Mouse (Mus musculus): ENCODE measurements around the gene Gm10553.
"Not testable (repeated sequence)": the region's sequence is repeated elsewhere in the genome, so short reads cannot be mapped to it uniquely, and the experiment has no call there.

- TF ChIP-seq CTCF (IDR thresholded peaks at IDR 0.05; ENCODE audit: extremely low read depth, insufficient read length, insufficient replicate concordance, low read depth, low read length); POLR2A (IDR thresholded peaks at IDR 0.05; ENCODE audit: low read depth, low read length): not testable (repeated sequence)
These were observed 14.9 kb downstream of the Gm10553 start for GRCm38 (mm10) chr1:85114666-85115402.

Measured in small intestine, adult 2 months (tissue).